ENCODE assay signal across 17 mouse cellular contexts in the genomic region with DNA sequence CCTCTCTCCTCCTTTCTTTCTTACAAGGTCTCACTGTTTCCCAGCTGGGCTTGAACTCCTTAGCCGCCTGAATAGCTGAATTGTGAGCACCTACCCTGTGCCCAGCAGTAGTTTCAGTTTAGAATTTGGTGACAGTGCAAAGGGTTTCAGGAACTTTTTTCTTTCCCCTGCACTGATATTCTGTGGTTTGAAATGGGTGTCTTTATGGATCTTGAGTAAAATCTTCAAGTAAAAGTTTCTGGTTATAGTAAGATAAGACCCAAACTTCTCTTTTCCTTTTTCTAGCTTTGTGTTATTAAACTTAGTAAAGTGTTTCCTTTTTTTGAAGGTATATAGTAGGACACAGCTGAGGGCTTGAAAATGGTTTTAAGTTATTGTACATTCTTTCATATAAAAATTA. TPM values are rescaled to one million over a fixed set of nuclear protein-coding genes. Genes with fewer than 3 reads are reported as not detected.
DNase-seq lines count a peak whose midpoint lies in the region; TF ChIP-seq lines count a peak whose summit lies in the region.
"Had no signal": no experiment of that assay in that cellular context is flagged by ENCODE, and none has a peak within 500 bp of the region (broad histone marks: within the 10 kb centered on the region; RNA-seq: fewer than 3 reads in every experiment).

No protein-coding gene starts in this region.

- no peak for TF ChIP-seq RAD21 in CH12.LX (IDR thresholded peaks at IDR 0.05; ENCODE audit: low read depth, low read length)

- peak overlapping the region; percentile 7 for H3K27ac ChIP-seq in heart, adult 2 months
- H3K27ac ChIP-seq in CH12.LX (ENCODE audit: insufficient read depth, low read depth), result no peak overlapping the region
- H3K27ac ChIP-seq: embryonic facial prominence, embryonic 10.5 days; embryonic facial prominence, embryonic 12.5 days; forebrain, embryonic 13.5 days; forebrain, embryonic 15.5 days had no signal

- TF ChIP-seq CTCF in heart, adult 2 months (IDR thresholded peaks at IDR 0.05), result no peak
- TF ChIP-seq CTCF in CH12.LX (conservative IDR thresholded peaks at IDR 0.05 in 1 of 2, IDR thresholded peaks at IDR 0.05 in 1 of 2; ENCODE audit: low read depth in 2 of 2, low read length in 2 of 2), result no peak

- in situ Hi-C loops in CH12.LX (cut with MboI; ENCODE audit: low pct_ligation_motif_present, low pct_unique_long_range_greater_than_20kb, low sequenced_read_pairs), result no loop called here

- no peaks in the 10 kb centered on the region for H3K27me3 ChIP-seq in heart, adult 2 months (ENCODE audit: control insufficient read depth, insufficient read depth, low read length)
- H3K27me3 ChIP-seq in CH12.LX (replicated peaks), result no peaks in the 10 kb centered on the region
- H3K27me3 ChIP-seq: embryonic facial prominence, embryonic 12.5 days; forebrain, embryonic 13.5 days; forebrain, embryonic 15.5 days had no signal

- TF ChIP-seq EP300 in heart, adult 2 months (IDR thresholded peaks at IDR 0.05; ENCODE audit: insufficient read depth, low read depth, low read length), result no peak
- no peak for TF ChIP-seq EP300 in CH12.LX (IDR thresholded peaks at IDR 0.05; ENCODE audit: low read length)

- no peak overlapping the region for H3K4me3 ChIP-seq in heart, adult 2 months
- H3K4me3 ChIP-seq in CH12.LX (replicated peaks in 1 of 3; ENCODE audit: low read depth in 2 of 3, low read length in 2 of 3, poor library complexity in 1 of 3), result no peak overlapping the region
- H3K4me3 ChIP-seq: embryonic facial prominence, embryonic 10.5 days; embryonic facial prominence, embryonic 12.5 days; forebrain, embryonic 13.5 days; forebrain, embryonic 15.5 days had no signal

- no peaks in the 10 kb centered on the region for H3K9me3 ChIP-seq in CH12.LX (replicated peaks; ENCODE audit: low read length)
- H3K9me3 ChIP-seq: embryonic facial prominence, embryonic 10.5 days; embryonic facial prominence, embryonic 12.5 days; forebrain, embryonic 13.5 days; forebrain, embryonic 15.5 days had no signal

- intact Hi-C loops in heart, adult 2 months (cut with DNase I), result no loop called here

- 100% methylated on average over 1 of the region's 1 CpGs for WGBS in heart, adult 2 months

- peaks cover 9% of the 10 kb centered on the region for H3K79me2 ChIP-seq in heart, adult 2 months (replicated peaks; ENCODE audit: control insufficient read depth, insufficient read depth, low read length)
- H3K79me2 ChIP-seq in CH12.LX (replicated peaks; ENCODE audit: control insufficient read depth, extremely low read depth, insufficient read depth, poor library complexity, severe bottlenecking), result peaks cover 5% of the 10 kb centered on the region

- H3K4me2 ChIP-seq in CH12.LX (ENCODE audit: insufficient read depth, low read depth, poor library complexity, severe bottlenecking), result peak overlapping the region; percentile 31; the same call in 1 of the 2 replicates
- H3K4me2 ChIP-seq: embryonic facial prominence, embryonic 12.5 days; forebrain, embryonic 13.5 days; forebrain, embryonic 15.5 days had no signal

- dilution Hi-C loops in CH12.LX (cut with MboI; ENCODE audit: extremely low pct_ligation_motif_present, extremely low pct_unique_long_range_greater_than_20kb, low sequenced_read_pairs), result no loop called here

- peaks cover 11% of the 10 kb centered on the region for H3K4me1 ChIP-seq in heart, adult 2 months (ENCODE audit: control insufficient read depth, insufficient read depth, low read length)
- H3K4me1 ChIP-seq in CH12.LX (ENCODE audit: control insufficient read depth in 1 of 2, insufficient read depth in 2 of 2), result peaks cover 0 to 20% of the 10 kb centered on the region in 2 experiments; a peak in 2 of 4 replicates
- H3K4me1 ChIP-seq: embryonic facial prominence, embryonic 12.5 days had no signal

- no peak for DNase-seq in heart, adult 2 months
- no peak for DNase-seq in heart, adult 18-20 months
- DNase-seq in 416B (ENCODE audit: low read depth), result peak; percentile 44
- DNase-seq in CH12.LX (ENCODE audit: extremely low read depth), result no peak
- DNase-seq in MEL-GATA-1-ER (ENCODE audit: extremely low read depth, low read depth), result peak; percentile 25
- DNase-seq in embryo, embryonic 11 days, result no peak
- no peak for DNase-seq in embryo, embryonic 9.5 days (ENCODE audit: extremely low spot score)
- no peak for DNase-seq in c-Kit-positive CD71-positive TER-119-positive erythroid progenitor cells, embryonic 14.5 days (ENCODE audit: low spot score)
- DNase-seq: B cell, adult 2 months had no signal

- no peak for TF ChIP-seq POLR2A in heart, adult 2 months (IDR thresholded peaks at IDR 0.05; ENCODE audit: insufficient read depth, low read depth, low read length)
- no peak for TF ChIP-seq POLR2A in CH12.LX (IDR thresholded peaks at IDR 0.05; ENCODE audit: low read depth, low read length)

- peaks cover 14% of the 10 kb centered on the region for H3K36me3 ChIP-seq in heart, adult 2 months (ENCODE audit: control insufficient read depth, insufficient read depth, low read length)
- peaks cover 0 to 7% of the 10 kb centered on the region in 2 experiments for H3K36me3 ChIP-seq in CH12.LX (replicated peaks in 1 of 2; ENCODE audit: control insufficient read depth in 1 of 2, insufficient read depth in 1 of 2, low read length in 1 of 2)
- H3K36me3 ChIP-seq: embryonic facial prominence, embryonic 10.5 days; embryonic facial prominence, embryonic 12.5 days; forebrain, embryonic 15.5 days had no signal

- no peak overlapping the region for H3K9ac ChIP-seq in heart, adult 2 months (ENCODE audit: low read depth, low read length)
- H3K9ac ChIP-seq in CH12.LX (ENCODE audit: insufficient read depth, low read depth), result no peak overlapping the region
- H3K9ac ChIP-seq: embryonic facial prominence, embryonic 12.5 days; forebrain, embryonic 13.5 days; forebrain, embryonic 15.5 days; forebrain, postnatal 0 days had no signal

TF ChIP-seq in CH12.LX, 34 proteins besides CTCF, POLR2A, EP300 and RAD21:
- no peak for TF ChIP-seq TBP (conservative IDR thresholded peaks at IDR 0.05; ENCODE audit: low read depth, low read length)
- 0 out of 2 replicates have a peak, but pooled peaks have one; percentile 17 for TF ChIP-seq ZNF384 (IDR thresholded peaks at IDR 0.05; ENCODE audit: low read depth, low read length)

RNA-seq across cellular contexts. Expression of a gene that starts 26.5 kb away (rescaled TPM):
- total RNA-seq in heart, adult 2 months (2021), result 10 to 100 TPM; 36.0 to 37.2 TPM
- 3.7 and 7.7 TPM in 2 replicates for polyA plus RNA-seq in heart, adult 2 months (2012; rRNA removed)
- total RNA-seq in heart, adult 18-20 months (2021), result 10 to 100 TPM; 37.6 to 39.0 TPM
- total RNA-seq in CH12.LX (2012; rRNA removed) (22.3 and 23.8 TPM in 2 replicates), CH12.LX (2014; rRNA removed) (26.1 and 33.4 TPM in 2 replicates)
- polyA plus RNA-seq in CH12.LX (2012; ENCODE audit: insufficient read length, low read depth), result 28.3 and 34.7 TPM in 2 replicates

RNA-seq across cellular contexts. Expression of a gene that starts 58.7 kb away (rescaled TPM):
- total RNA-seq in heart, adult 2 months (2021), result under 1 TPM; 0.27 to 0.70 TPM
- polyA plus RNA-seq in heart, adult 2 months (2012; rRNA removed), result 0.84 and 1.00 TPM in 2 replicates
- total RNA-seq in heart, adult 18-20 months (2021), result 1 to 10 TPM in 1 of 2 experiments, under 1 TPM in 1; 0.42 to 1.1 TPM
- total RNA-seq in CH12.LX (2012; rRNA removed) (0.17 and 0.30 TPM in 2 replicates), CH12.LX (2014; rRNA removed) (0.21 and 1.2 TPM in 2 replicates)
- 0.53 and 0.79 TPM in 2 replicates for polyA plus RNA-seq in CH12.LX (2012; ENCODE audit: insufficient read length, low read depth)
- total RNA-seq: ES-E14; forebrain, postnatal 0 days had no signal
- polyA plus RNA-seq: brain, embryonic 14.5 days; embryonic facial prominence, embryonic 10.5 days; embryonic facial prominence, embryonic 12.5 days; forebrain, embryonic 11.5 days; forebrain, embryonic 13.5 days; forebrain, embryonic 15.5 days; forebrain, postnatal 0 days had no signal

Comparison
In these comparisons a context has a peak if more than half of its experiments do, and no peak if none do; other contexts are left out.
1. DNase-seq: peak in 416B (single experiment) and MEL-GATA-1-ER (single experiment); none in heart, adult 2 months (0 of 2), heart, adult 18-20 months (0 of 2), CH12.LX (single experiment), embryo, embryonic 11 days (single experiment), embryo, embryonic 9.5 days (single experiment) and c-Kit-positive CD71-positive TER-119-positive erythroid progenitor cells, embryonic 14.5 days (single experiment).